Mouse (Mus musculus): ENCODE data around the gene Sc5d. TPM values are rescaled to one million over a fixed set of nuclear protein-coding genes. Genes with fewer than 3 reads are reported as not detected.

The Sc5d gene
- polyA plus RNA-seq, 1 experiment from 2014 or later = 64.9 TPM

DNA sequence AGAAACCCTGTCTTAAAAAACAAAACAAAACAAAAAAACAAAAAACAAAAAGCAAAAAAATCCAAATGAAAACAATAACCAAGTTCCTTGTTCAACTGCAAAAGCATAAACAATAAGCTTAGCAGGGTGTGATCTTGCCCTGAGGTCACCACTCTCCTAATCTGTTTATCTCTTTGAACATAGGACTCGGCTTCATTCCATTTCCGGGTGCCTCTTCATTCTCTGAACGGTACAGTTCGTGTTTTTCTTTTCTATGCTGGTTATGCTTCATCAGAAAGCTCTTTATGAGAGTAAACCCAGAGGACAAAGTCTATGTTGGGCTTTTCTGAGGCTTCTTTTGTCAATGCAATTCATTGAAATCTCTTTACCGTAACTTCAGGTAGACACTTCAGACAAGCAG lies 19.9 kb downstream of the Sc5d start:
- H3K36me3 ChIP-seq = no peaks in the 10 kb centered on the region
- no peak overlapping the region for H3K4me3 ChIP-seq
- 0 out of 2 replicates have a peak, but pooled peaks cover 3% of the 10 kb centered on the region for H3K27me3 ChIP-seq (ENCODE audit: insufficient read depth, poor library complexity, severe bottlenecking)
- WGBS = 87% methylated on average over 5 of the region's 5 CpGs
- H3K4me1 ChIP-seq (replicated peaks) = peaks cover 11% of the 10 kb centered on the region
- no peaks in the 10 kb centered on the region for H3K9me3 ChIP-seq
- H3K27ac ChIP-seq = no peak overlapping the region
- DNase-seq (ENCODE audit: low spot score) = no peak

DNA sequence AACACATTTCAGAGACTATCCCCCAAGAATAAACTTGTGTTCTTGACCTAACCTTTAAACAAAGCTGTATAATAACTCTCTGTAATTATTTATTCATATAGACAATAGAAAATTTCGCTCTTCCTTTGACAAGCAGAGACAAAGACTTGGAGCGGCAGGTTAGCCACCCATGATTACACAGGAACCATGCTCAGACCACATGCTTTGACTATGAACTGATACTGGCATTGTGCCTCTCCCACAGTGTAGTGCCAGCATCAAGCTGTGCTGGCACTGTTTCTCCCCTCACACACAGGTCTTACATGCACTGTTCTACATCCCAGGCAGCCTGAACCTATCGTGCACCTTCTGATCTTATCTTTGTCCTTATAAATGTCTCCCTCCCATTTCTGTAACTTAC lies 23.0 kb downstream of the Sc5d start:
- peaks cover 3% of the 10 kb centered on the region; the same call in 1 of the 2 replicates for H3K27me3 ChIP-seq (ENCODE audit: insufficient read depth, poor library complexity, severe bottlenecking)
- no peaks in the 10 kb centered on the region for H3K9me3 ChIP-seq
- 87% methylated on average over 3 of the region's 3 CpGs for WGBS
- H3K36me3 ChIP-seq = no peaks in the 10 kb centered on the region
- H3K27ac ChIP-seq = peak overlapping the region; percentile 75
- no peak overlapping the region for H3K4me3 ChIP-seq
- H3K4me1 ChIP-seq (replicated peaks) = peaks cover 14% of the 10 kb centered on the region
- no peak for DNase-seq (ENCODE audit: low spot score)

DNA sequence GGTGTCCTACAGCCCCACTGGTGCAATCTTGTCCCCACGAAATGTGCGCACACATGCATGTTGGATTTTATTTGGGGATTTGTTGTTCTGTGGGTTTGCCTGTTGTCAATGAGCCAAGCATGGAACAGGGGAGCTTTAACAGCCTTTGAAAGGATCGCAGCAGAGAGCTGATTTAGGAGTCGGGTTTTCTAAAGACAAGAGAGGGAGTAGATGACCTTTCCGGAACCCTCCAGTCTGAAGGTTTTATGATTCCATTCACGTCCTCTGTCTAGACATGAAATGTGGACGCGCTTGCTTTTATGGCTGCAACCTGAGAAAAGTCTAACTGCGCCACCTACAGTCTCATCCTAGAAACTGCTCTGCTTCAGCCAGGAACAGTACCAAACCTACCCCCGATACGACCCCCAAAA lies 23.5 kb downstream of the Sc5d start:
- Histone ChIP-seq H3K27ac (peak overlapping the region; percentile 73), H3K4me3 (no peak overlapping the region), H3K27me3 (ENCODE audit: insufficient read depth, poor library complexity, severe bottlenecking) (peaks cover 3% of the 10 kb centered on the region; the same call in 1 of the 2 replicates), H3K36me3 (no peaks in the 10 kb centered on the region), H3K4me1 (replicated peaks) (peaks cover 14% of the 10 kb centered on the region), H3K9me3 (no peaks in the 10 kb centered on the region)
- DNase-seq (ENCODE audit: low spot score) = peak; percentile 65
- 34% methylated on average over 11 of the region's 11 CpGs for WGBS

DNA sequence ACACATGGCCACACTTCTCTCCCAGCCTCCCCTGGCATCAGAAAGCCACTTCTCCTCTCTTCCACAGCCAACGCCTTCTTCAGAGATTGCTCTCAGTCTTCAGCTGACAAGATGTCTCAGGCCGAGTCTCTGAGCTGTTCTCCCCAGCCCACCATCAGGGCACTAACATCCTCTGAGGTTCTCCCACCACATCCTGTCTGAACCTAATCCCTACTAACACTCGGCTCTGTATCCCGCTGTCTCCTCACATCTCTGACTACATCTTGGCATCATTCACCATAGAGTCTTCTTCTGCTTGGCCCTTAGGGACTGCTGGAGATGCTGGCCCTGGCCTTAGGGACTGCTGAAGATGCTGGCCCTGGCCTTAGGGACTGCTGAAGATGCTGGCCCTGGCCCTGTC lies 25.2 kb downstream of the Sc5d start:
- no peaks in the 10 kb centered on the region for H3K9me3 ChIP-seq
- no peak overlapping the region for H3K4me3 ChIP-seq
- H3K27me3 ChIP-seq (ENCODE audit: insufficient read depth, poor library complexity, severe bottlenecking) = peaks cover 3% of the 10 kb centered on the region; the same call in 1 of the 2 replicates
- no peak for DNase-seq (ENCODE audit: low spot score)
- peaks cover 14% of the 10 kb centered on the region for H3K4me1 ChIP-seq (replicated peaks)
- 93% methylated on average over 4 of the region's 4 CpGs for WGBS
- no peak overlapping the region; the same call in 1 of the 2 replicates for H3K27ac ChIP-seq
- H3K36me3 ChIP-seq = no peaks in the 10 kb centered on the region

DNA sequence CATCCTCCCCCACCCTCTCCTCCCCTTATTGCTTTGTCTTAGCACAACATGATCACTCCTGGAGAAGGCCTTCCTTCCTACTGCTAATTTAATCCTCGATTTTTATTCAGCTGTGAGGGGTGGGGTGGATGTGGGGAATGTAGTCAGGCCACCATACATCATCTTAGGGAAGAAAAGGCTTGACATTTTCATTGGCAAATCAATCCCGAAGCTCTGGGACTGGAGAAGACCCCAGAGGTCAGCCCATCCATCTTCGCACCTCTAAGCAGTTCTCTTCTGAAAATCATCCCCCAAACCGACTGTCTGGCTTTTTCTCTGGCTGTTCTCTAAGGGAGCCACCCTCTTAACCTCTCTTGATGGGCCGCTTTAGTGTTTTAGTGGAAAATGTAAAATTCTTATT lies 32.9 kb downstream of the Sc5d start:
- H3K4me1 ChIP-seq (replicated peaks) = peaks cover 16% of the 10 kb centered on the region; the same call in 1 of the 2 replicates
- peak; percentile 18 for DNase-seq (ENCODE audit: low spot score)
- H3K9me3 ChIP-seq = no peaks in the 10 kb centered on the region
- H3K27ac ChIP-seq = peak overlapping the region; percentile 56; the same call in 1 of the 2 replicates
- no peaks in the 10 kb centered on the region for H3K36me3 ChIP-seq
- H3K27me3 ChIP-seq (ENCODE audit: insufficient read depth, poor library complexity, severe bottlenecking) = no peaks in the 10 kb centered on the region
- no peak overlapping the region for H3K4me3 ChIP-seq
- WGBS = 71% methylated on average over 5 of the region's 5 CpGs

DNA sequence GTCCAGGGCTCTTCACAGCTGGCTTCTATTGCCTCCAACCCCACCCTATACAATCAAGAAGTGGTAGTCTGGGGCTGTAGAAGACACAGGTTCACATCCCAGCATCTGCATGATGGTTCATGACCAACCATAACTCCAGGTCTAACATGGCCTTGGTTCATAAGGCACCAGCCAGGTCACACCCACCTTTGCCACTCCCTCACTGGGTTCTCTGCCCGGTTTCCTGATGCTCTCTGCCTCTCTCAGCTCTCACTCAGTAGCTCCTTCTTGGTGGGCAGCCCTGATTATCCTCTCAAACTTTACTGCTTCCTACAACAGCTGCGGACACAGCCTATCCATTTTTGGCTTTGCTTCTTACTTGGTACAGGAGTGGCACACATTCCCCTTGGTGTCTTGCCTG lies 33.7 kb downstream of the Sc5d start:
- no peaks in the 10 kb centered on the region for H3K27me3 ChIP-seq (ENCODE audit: insufficient read depth, poor library complexity, severe bottlenecking)
- peak overlapping the region; percentile 77 for H3K27ac ChIP-seq
- no peak overlapping the region for H3K4me3 ChIP-seq
- H3K36me3 ChIP-seq = no peaks in the 10 kb centered on the region
- H3K4me1 ChIP-seq (replicated peaks) = peaks cover 16% of the 10 kb centered on the region; the same call in 1 of the 2 replicates
- no peaks in the 10 kb centered on the region for H3K9me3 ChIP-seq
- DNase-seq (ENCODE audit: low spot score) = no peak
- WGBS = 90% methylated on average over 2 of the region's 2 CpGs

DNA sequence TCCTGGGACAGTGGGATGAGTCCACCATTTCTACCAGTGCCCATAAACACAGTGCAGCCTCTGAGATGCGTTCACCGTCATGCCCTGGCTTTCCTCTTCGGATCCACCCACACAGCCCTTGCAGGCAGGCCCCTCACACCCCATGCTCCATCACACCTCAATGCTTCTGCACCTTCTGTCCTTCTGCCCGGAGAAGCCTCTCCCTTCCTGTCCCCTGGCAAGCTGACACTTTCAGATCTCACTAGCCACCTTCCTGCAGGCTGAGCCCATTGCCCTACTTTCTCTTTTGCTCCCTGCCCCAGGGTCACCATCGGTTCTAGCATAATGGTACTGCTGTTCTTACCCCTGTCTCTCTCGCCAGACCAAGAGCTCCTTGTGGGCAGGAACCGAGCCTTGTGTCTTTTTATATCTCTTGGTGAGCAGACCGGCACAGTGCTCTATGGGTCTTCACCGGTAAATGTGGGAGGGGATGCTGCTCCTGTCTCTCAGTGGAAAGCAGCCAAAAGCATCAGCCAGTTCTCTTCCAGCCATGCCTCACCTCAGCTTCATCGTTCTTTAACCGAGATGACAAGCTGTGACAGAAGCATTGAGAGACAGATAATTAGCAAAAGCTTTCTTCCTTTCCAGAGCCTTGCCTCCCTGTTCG lies 34.5 kb downstream of the Sc5d start:
- H3K9me3 ChIP-seq = no peaks in the 10 kb centered on the region
- H3K4me3 ChIP-seq = no peak overlapping the region
- no peaks in the 10 kb centered on the region for H3K36me3 ChIP-seq
- H3K27ac ChIP-seq = peak overlapping the region; percentile 77
- no peaks in the 10 kb centered on the region for H3K27me3 ChIP-seq (ENCODE audit: insufficient read depth, poor library complexity, severe bottlenecking)
- 80% methylated on average over 12 of the region's 12 CpGs for WGBS
- no peak for DNase-seq (ENCODE audit: low spot score)
- peaks cover 16% of the 10 kb centered on the region; the same call in 1 of the 2 replicates for H3K4me1 ChIP-seq (replicated peaks)

DNA sequence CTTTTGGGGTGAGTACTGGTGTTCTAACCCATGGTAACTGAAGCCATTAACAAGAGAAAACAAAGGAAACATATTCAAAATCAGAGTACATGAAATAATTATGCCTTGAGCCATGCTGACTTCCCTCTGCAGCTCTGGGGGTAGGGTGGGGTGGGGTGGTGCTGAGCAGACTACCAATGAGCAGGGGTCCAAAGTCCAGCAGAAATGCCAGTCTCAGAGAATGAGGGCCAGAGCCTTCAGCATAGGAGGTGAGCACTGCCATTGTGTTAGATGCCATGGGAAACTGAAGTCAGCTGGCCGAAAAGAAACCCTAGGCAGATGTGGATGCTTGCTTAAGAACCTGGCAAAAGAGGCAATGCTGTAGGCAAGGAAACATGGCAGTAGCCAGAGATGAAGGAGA lies 36.3 kb downstream of the Sc5d start:
- H3K4me3 ChIP-seq = no peak overlapping the region
- no peaks in the 10 kb centered on the region for H3K36me3 ChIP-seq
- no peak overlapping the region for H3K27ac ChIP-seq
- H3K4me1 ChIP-seq (replicated peaks) = peaks cover 16% of the 10 kb centered on the region; the same call in 1 of the 2 replicates
- no peaks in the 10 kb centered on the region for H3K9me3 ChIP-seq
- WGBS = 95% methylated on average over 1 of the region's 1 CpGs
- no peaks in the 10 kb centered on the region for H3K27me3 ChIP-seq (ENCODE audit: insufficient read depth, poor library complexity, severe bottlenecking)
- DNase-seq (ENCODE audit: low spot score) = no peak

DNA sequence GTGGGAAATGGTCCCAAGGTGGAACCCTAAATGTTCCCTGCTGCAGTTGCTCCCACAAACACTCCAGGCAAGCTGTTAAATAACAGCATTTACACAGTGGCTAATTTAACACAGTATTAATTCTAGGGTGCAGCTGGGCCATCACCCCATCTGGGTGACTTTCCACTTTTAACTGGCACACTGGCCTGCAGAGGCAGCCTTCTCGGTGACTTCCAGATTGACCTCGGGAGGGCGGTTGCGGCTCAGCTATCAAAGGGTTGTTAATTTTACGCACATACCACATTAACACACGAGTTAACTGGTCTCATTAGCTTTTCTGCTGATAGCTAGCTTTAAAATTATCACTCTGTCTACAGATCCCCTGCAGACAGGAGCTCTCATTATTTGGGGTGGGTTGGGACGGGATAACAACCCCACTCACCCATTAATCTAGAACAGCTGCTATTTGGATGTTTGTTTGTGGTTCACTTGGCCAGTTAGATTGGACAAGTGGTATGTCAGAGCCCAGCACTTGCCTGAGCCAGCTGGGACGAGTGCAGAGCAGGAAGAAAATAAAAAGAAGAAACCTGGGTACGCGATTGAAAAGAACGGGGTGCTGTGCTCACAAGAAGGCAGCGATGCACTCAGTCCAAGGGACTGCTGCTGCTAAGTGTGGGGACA lies 44.9 kb downstream of the Sc5d start:
- DNase-seq (ENCODE audit: low spot score) = no peak
- peaks cover 12% of the 10 kb centered on the region; the same call in 1 of the 2 replicates for H3K4me1 ChIP-seq (replicated peaks)
- 70% methylated on average over 12 of the region's 12 CpGs for WGBS
- H3K9me3 ChIP-seq = no peaks in the 10 kb centered on the region
- H3K27ac ChIP-seq = no peak overlapping the region
- H3K4me3 ChIP-seq = no peak overlapping the region
- H3K27me3 ChIP-seq (ENCODE audit: insufficient read depth, poor library complexity, severe bottlenecking) = no peaks in the 10 kb centered on the region
- H3K36me3 ChIP-seq = no peaks in the 10 kb centered on the region

DNA sequence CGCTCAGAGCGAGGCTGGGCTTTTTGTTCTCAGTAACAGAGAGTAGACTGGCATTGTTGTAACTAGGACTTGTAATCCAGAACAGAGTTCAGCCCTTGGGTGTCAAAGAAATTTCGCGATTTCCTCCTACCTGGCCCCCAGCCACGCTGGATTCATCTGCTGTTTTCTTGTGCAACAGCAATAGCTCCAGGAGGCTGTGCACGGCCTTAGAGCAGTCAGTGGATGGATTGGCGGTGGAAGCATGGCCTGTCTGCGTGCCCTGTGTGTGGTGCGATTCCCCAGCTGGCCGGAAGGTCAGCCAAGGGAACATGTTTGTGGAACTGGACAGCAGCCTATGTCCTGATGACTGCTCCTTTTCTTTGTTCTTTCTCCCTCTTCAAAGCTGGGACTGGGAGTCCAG lies 46.4 kb downstream of the Sc5d start:
- WGBS = 79% methylated on average over 10 of the region's 10 CpGs
- Histone ChIP-seq H3K27ac (peak overlapping the region; percentile 57; the same call in 1 of the 2 replicates), H3K4me3 (no peak overlapping the region), H3K4me1 (replicated peaks) (peaks cover 12% of the 10 kb centered on the region; the same call in 1 of the 2 replicates), H3K27me3 (ENCODE audit: insufficient read depth, poor library complexity, severe bottlenecking) (no peaks in the 10 kb centered on the region), H3K36me3 (no peaks in the 10 kb centered on the region), H3K9me3 (no peaks in the 10 kb centered on the region)
- DNase-seq (ENCODE audit: low spot score) = no peak

DNA sequence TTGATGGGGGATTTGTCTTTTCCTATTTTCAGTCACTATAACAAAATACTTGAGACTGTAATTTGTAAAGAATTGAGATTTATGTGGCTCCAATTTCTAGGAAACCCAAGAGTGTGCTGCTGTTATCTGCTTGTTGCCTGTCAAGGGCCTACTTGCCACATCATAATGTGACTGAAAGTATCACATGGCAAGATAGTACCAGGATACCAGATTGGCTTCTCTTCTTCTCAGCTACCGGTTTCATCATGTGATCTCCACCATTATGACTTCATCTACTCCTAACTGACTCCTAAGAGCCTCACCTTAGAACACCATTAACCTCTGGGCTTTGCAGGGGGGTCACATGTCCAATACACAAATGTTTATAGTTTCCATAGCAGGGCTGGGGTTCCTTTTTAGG lies 49.9 kb downstream of the Sc5d start:
- Histone ChIP-seq H3K27ac (no peak overlapping the region), H3K27me3 (ENCODE audit: insufficient read depth, poor library complexity, severe bottlenecking) (no peaks in the 10 kb centered on the region), H3K36me3 (no peaks in the 10 kb centered on the region), H3K4me1 (replicated peaks) (peaks cover 7% of the 10 kb centered on the region; the same call in 1 of the 2 replicates), H3K9me3 (no peaks in the 10 kb centered on the region), H3K4me3 (no peak overlapping the region)
- 84% methylated on average over 1 of the region's 1 CpGs for WGBS
- DNase-seq (ENCODE audit: low spot score) = no peak

DNA sequence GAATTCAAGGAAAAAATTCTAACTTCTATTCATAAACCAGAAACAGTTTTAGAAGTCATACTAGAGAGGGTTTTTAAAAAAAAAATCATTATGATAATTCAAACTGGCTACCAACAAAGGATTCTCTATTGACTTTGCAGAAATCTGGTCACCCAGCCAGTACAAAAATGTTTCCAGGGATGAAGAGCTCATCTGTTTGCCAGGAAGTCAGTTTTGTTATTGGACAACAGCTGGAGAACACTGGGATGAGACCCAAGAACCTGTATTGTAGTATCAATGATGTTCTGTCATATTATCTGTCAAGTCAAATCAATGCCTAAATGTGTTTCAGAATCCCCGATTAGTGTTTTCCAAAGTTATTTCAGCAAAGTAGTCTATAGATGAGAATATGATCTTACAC lies 50.9 kb downstream of the Sc5d start:
- no peak for DNase-seq (ENCODE audit: low spot score)
- Histone ChIP-seq H3K4me3 (no peak overlapping the region), H3K27ac (no peak overlapping the region), H3K4me1 (replicated peaks) (peaks cover 7% of the 10 kb centered on the region; the same call in 1 of the 2 replicates), H3K9me3 (no peaks in the 10 kb centered on the region), H3K27me3 (ENCODE audit: insufficient read depth, poor library complexity, severe bottlenecking) (no peaks in the 10 kb centered on the region), H3K36me3 (no peaks in the 10 kb centered on the region)
- WGBS = 87% methylated on average over 1 of the region's 1 CpGs

DNA sequence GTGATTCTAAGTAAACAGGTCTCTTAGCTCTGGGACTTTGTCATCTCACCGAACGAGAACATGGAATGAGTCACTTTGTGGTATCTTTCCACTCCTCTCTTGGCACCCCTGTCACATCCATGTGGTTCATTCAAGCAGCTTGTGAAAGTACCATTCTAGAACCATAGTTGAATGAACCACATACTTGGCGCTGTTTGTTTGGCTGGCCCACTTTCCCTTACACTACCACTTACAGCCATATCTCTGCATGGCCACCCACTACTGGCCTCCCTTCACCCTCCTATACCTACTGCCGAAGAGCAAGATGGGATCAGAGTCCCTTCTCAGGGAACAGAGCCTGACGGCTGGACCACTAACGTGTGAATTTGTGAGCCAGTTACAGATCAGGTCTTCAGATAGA lies 54.4 kb downstream of the Sc5d start:
- no peak for DNase-seq (ENCODE audit: low spot score)
- Histone ChIP-seq H3K4me1 (replicated peaks) (no peaks in the 10 kb centered on the region), H3K27ac (no peak overlapping the region), H3K9me3 (no peaks in the 10 kb centered on the region), H3K4me3 (no peak overlapping the region), H3K27me3 (ENCODE audit: insufficient read depth, poor library complexity, severe bottlenecking) (no peaks in the 10 kb centered on the region), H3K36me3 (no peaks in the 10 kb centered on the region)
- 87% methylated on average over 6 of the region's 6 CpGs for WGBS

All from hindbrain, embryonic 10.5 days (tissue).